Mouse (Mus musculus) neural tube, embryonic 10.5 days (tissue): ENCODE measurements around the gene Borcs5.
A peak's percentile ranks its signal among the peaks of the same experiment; 100 is the strongest.

Experiments
- DNase-seq: peaks from one replicate; pipeline ENCODE4 v3.0.0-alpha.2; 2017; ENCODE audit warnings: low spot score; ENCODE audit errors: extremely low spot score

Gene Borcs5

GRCm38 (mm10) chr6:134639210-134639609 lies at the start of gene Borcs5:
Gene Borcs5, plus strand, starts transcription at chr6:134639510.
- DNase-seq = no peak

GRCm38 (mm10) chr6:134591614-134592013 lies 47.7 kb upstream of the Borcs5 start:
- DNase-seq = no peak

DNA sequence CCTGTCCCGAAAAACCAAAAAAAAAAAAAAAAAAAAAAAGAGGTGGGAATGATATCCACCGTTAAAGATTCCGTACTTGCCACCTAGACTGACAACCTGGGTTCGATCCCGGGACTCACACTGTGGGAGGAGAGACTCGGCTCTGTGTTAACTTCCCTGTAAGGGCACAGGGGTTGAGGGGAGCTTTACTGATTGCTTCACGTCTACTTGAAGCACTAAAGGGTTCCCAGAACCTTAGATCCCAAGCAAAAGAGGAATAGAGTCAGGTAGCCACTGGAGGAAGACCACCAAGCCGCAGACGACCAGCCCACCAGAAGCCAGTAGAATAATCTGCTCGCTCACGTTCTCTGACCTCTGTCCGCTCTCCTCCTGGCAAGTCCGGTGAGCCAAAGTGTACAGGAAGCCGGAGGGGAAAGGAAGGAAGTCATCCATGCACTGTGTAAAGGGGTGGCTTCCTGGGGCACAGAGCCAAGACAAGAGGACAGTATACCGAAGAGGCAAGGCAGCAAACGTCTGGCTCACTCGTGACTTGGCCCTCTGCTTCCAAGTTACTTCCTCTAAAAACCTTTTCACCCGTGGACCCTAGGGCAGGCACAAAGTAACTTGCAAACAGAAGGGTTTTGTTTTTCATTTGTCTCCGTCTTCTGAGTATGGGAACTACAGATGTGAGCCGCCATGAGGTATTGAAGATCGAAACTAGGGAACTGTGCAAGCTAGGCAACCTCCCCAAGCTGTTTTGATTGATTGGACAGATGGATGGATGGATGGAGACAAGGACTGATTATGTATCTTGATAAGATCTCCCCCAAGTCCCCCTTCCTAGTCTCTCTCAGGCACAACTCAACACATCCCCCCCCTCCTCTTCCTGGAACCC lies 44.5 kb upstream of the Borcs5 start:
- DNase-seq = no peak

DNA sequence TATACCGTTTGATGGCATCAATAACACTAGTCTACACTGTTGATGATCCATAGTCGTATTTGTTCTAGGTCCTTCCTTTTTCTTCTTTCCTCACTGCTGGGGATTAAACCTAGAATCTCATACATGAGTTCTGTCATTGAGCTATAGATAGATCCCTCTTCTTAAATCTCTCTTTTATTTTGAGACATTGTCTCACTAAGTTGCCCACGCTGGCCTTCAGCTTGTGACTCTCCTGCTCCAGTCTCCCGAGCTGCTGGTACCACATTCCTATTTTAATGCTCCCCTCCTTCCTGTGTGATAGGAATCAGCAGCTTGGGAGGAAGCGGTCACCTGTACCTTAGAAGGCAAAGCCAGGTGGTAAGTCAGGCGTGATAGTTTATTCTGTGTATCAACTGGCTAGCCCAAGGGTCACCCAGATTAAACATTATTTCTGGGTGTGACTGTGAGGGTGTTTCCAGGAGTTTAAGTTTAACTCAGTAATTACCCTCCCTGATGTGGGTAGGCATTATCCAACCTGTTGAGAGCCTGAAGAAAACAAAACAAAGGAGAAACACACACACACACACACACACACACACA lies 41.6 kb upstream of the Borcs5 start:
- no peak for DNase-seq

GRCm38 (mm10) chr6:134599239-134599638 lies 40.1 kb upstream of the Borcs5 start:
- no peak for DNase-seq

DNA sequence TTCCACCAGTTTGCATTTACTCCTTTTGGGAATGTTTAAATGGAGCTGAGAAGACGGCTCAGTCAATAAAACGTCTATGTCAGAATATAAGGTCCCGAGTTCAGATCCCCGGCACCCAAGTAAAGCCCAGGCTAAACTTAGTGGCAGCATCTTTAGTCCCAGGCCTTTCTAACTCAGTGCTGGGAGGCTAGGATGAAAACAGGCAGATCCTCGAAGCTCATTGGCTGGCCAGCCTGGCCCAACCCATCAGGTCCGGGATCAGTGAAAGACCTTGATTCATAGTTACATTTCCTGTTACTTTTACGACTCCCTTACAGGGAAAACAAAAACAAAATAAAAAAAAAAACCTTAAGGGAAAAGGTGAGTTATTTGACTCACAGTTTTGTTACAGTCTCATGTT lies 38.2 kb upstream of the Borcs5 start:
- DNase-seq = no peak

DNA sequence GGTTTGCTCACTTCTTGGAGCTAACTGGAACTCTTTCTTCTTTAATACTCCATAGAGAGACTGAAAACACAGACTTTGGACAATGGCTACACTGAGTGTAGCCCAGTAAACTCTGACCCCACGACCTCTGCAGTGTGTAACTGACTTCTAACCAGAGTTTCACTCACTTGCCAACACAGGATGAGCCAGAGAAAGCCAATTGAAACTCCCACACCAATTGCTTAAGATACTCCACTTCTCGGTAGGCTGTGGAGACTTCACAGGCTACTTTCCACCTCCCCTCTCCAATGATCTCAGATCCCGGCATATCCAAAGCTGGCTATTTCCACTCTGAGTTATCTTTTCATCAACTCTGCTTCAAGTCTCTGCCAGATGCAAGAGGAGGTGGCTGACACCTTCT lies 37.5 kb upstream of the Borcs5 start:
- DNase-seq = no peak

DNA sequence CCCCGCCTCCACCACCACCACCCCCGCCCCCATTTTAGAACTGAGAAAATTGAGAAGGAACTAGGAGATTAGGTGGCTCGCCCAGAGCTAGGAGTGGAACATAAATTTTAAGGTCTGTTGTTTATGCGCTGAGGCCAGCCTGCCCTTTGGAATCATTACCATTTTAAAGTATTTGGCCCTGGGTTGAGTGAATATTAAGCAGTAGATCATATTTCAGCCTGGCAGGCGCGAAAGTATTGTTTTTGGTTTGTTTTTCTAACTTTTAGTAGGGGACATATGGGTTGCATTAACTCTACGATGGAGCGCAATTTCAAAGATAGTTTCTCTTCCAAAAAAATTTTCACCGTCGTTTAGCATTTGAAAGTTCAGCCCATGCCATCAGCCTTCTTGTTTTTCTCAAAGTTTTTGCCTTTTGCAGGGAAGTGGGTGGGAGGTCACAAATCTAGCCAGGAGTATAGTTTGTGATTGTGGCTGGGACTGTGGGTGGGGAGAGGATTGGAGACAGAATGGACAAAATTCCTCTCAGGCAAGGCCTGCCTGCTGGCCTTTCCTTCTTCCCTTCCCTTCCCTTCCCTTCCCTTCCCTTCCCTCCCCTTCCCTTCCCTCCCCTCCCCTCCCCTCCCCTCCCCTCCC lies 36.8 kb upstream of the Borcs5 start:
- DNase-seq = no peak

DNA sequence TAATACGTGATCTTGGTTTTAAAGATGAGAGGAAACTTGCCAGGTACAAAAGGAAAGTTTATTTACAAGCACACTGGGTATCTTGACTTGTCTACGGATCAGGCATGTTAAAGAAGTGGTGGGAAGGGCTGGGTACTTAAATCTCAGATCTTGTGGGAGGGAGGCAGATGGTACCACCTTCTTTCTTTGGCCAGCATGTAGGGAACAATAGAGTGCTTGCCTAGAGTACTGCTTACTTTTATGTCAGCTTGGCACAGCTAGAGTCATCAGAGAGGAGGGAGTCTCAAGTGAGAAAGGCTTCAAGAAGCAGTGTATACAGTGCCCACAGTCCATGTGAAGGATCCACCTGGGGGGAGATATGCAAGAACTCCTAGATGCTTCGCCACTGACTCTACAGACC lies 34.1 kb upstream of the Borcs5 start:
- no peak for DNase-seq

DNA sequence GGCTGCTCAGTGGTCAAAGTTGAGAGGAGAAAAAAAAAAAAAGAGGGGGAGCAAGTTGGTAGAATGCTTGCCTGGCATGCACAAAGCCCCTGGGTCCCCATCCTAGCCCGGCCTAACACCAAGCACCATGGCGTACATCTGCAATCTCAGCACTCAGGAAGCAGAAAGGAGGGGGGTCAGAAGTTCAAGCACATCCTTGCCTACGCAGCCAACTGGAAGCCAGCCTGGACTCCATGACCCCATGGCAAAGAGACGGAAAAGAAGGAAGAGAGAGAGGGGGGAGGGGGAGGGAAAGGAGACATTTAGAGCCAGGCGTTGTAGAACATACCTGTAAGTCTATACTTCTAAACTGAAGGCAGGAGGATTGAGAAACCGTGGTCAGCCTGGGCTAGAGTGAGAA lies 32.8 kb upstream of the Borcs5 start:
- DNase-seq = no peak

DNA sequence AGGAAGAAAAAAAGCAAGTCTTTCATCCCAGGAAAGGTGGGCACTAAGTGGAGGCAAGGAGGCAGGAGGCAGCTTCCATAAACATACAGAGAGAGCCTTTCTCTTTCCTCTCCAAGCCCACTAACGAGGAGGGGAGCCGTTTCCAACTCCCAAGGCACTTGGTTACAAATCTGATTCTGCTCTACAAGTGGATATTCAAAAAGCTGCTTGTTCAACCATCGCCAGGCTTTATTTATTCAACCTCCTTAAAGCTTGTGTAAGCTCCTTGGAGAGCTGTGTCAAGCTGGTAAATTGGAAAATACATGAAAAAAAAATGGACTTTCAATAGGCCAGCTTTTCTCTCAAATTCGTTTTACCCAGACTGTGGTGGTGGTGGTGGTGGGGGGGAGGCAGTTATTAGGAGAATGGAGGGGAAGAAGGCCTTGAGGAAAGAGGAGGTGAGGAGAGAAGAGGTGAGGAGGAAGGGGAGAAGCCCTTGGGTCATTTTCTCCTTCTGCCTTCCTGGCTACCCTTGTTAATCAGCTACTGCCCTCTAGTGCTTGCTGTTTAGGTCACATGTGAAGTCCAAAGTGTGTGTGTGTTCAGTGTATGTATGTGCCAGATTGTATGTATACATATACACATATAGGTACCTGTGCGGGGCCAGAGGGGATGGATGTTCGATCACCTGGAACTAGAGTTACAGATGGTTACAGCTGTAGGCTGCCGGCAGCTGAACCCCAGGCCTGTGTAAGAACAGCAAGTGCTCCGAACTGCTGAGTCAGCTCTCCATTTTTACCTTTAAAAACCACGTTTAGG lies 32.2 kb upstream of the Borcs5 start:
- no peak for DNase-seq

DNA sequence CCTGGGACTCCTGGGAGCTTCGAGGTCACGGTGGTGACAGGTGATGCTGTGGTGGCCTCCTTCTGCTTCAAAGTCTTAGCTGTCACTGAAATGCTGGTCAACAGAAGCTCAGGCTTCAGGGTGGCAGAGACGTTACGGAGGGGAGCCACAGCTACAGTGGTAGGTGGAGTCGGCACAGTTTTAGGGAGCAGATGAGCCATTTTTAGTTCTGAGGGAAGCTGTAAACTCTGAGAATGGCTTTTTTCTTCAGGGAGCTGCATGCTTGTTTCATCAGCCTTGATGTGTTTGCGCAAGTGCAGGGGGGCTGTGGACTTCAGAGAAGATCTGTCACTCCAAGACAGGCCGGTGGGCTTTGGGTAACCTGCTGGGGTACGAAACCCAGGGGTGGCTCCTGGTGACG lies 28.9 kb upstream of the Borcs5 start:
- DNase-seq = no peak

DNA sequence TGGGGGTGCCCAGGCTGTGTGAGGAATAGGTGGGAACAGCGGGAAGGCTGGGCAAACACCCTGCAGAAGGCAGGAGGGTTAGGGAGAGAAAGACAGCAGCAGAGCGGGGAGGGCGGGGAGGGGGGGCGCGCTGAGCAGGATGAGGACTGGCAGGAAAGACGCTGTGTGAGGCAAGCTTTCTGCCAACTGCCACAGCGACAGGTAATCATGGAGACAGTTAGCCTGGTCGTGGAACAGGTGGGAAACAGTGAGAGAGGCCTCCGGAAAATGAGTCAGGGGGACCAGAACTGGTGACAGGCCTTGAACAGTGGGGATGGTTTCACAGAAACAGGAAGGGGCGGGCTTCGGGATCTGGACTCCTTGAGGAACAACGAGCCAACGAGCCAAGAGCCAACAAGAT lies 27.4 kb upstream of the Borcs5 start:
- DNase-seq = no peak

DNA sequence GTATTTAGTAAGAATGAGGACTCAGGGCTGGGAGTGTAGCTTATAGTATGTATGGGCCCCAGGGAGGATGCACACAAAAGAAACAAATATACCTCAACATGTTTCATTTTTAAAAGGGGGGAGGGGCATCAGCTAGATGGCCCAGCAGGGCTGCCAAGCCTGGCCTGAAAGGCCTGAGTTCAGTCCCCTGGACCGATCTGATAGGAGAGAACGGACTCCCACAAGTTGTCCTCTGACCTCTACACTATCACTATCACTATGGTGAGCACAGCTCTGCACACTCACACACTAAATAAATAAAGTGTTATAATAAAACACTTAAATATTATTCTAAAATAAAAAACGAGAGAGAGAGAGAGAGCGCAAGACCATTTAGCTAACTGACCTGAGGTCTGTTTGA lies 25.0 kb upstream of the Borcs5 start:
- DNase-seq = no peak

DNA sequence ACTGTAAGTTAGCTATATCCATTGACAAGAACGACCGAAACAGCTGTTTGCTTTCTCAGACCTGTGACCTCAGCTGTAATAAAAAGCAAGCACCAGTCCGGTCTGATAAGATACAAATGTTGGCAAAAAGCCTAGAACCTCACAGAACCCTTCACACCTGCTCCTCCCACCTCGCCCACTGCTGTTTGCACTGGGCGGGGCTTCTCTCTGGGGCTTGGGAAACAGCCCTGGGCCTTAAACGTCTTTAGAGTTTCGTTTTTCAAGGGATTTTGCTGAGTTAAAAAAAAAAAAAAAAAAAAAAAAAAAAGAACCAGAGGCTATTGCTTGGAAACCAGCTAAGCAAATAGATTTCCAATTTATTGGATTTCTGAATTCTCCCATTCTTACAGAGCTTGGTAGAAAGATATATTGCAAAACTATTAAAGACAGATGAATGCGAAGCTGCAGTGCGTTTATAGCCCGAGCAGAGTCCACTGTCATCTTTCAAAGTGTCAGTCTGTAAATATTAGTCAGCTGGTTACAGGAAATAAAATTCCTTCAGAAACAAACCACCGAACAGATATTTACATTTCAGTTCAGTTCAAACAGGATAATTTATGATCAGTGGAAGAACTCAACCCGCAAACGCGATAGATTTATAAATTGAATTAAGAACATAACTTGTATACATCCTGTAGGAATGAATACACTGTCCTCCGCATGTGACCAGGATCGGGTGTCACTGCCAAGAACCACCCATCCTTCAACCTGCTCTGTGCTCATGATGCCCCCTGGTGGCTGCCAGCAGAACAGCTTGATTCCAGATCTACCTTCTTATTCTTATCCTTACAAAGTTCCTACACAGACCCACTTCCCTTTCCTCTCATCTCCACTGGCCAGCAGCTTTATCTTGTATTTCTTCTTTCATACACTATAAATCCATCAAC lies 24.3 kb upstream of the Borcs5 start:
- DNase-seq = peak; percentile 81

GRCm38 (mm10) chr6:134617589-134617988 lies 21.7 kb upstream of the Borcs5 start:
- DNase-seq = no peak

DNA sequence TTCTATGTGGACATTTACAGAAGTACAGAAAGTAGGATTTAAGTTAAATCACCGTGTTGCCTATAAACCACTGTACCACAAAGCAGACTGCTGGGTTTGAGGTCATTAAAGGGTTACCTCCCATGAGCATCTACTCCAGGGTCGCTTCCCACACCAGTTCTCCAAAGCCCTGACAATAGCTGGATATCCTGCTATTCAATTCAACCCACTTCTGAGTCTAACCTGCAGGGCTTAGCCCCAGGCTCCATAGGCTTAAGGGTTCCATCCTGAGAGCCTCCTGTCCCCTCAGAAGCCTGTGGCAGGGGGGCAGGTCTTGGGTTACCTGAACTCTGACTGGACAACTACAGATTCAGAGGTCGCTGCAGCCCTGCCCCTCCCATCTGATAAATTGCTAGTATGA lies 19.2 kb upstream of the Borcs5 start:
- DNase-seq = no peak

DNA sequence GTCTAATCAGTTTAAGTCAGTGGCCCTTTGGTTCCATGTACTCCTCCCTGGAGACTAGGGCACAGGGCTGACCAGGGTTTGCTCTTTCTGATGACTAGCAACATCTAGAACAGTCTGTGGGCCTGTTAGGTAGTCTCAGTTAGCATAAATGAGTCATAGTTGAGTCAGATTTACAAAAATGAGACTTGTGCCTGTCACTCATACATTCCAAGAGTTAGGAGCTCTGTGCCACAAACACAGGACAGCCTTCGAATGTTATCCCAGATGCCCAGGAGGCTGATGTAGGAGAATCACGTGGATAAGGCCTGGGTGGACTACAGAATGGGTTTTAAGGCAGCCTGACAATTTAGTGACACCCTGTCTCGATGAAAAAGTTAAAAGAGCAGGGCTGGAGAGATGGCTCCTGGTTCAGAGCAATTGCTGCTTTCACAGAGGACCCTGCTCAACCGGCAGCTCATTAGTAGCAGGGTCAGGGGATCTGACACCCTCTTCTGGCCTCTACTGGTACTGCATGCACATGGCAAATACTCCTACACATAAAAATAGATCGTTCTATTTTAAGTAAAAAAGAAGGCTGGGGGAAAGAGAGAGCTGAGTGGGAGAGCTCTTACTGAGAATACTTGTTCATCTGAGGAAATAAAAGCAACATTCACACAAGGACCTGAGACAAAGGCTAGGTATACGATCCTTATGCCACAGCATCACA lies 18.3 kb upstream of the Borcs5 start:
- no peak for DNase-seq

GRCm38 (mm10) chr6:134621552-134621949 lies 17.8 kb upstream of the Borcs5 start:
- DNase-seq = no peak

DNA sequence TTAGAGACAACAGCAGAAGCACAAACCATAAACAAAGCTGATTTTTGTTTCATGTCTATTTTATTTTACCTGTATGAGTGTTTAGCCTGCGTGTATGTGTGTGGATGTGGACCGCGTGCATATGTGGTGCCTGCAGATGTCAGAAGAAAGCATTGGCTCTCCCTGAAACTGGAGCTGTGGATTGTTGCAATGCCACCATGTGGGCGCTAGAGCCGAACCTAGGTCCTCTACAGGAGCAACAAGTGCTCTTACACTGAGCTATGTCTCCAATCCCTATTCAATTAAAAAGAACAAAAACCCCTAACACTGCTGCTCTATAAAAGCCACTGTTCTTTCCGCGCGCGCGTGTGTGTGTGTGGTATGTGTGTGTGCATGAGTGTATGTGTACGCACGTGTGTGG lies 13.9 kb upstream of the Borcs5 start:
- no peak for DNase-seq
